ENCODE assay signal across 15 mouse cellular contexts in the genomic region with DNA sequence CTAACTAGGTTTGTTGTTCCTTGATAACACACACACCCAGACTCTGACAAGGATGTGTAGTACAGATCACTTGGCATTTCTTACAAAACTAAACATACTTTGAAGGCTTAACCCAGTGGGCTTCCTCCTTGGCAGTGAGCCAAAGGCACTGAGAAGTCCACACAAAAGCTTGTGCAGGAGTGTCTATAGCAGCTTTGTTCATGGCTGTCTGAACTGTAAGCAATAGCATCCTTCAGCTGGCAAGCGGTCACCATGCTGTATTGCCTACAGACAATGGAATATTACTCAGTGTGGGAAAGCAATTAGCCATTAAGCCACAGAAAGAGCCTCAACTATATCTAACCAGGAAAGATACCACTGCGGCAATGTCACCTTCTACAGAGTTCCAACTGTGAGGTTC. TPM values are rescaled to one million over a fixed set of nuclear protein-coding genes. Genes with fewer than 3 reads are reported as not detected.
DNase-seq lines count a peak whose midpoint lies in the region; ATAC-seq and TF ChIP-seq lines count a peak whose summit lies in the region.
"Had no signal": no experiment of that assay in that cellular context is flagged by ENCODE, and none has a peak within 500 bp of the region (broad histone marks: within the 10 kb centered on the region; RNA-seq: fewer than 3 reads in every experiment).

No protein-coding gene starts in this region.

- no peak overlapping the region for H3K4me3 ChIP-seq in heart, adult 2 months
- no peak overlapping the region for H3K4me3 ChIP-seq in neural tube, embryonic 13.5 days
- no peak overlapping the region for H3K4me3 ChIP-seq in neural tube, embryonic 15.5 days (replicated peaks)
- no peak overlapping the region for H3K4me3 ChIP-seq in lung, embryonic 15.5 days
- H3K4me3 ChIP-seq: heart, embryonic 10.5 days; liver, embryonic 13.5 days; megakaryocyte, embryonic 14.5 days had no signal

- no peaks in the 10 kb centered on the region for H3K27me3 ChIP-seq in heart, adult 2 months (ENCODE audit: control insufficient read depth, insufficient read depth, low read length)
- H3K27me3 ChIP-seq in neural tube, embryonic 13.5 days, result no peaks in the 10 kb centered on the region
- H3K27me3 ChIP-seq in neural tube, embryonic 15.5 days (replicated peaks), result no peaks in the 10 kb centered on the region
- H3K27me3 ChIP-seq in lung, embryonic 15.5 days, result no peaks in the 10 kb centered on the region
- H3K27me3 ChIP-seq: liver, embryonic 13.5 days had no signal

- 58% methylated on average over 2 of the region's 2 CpGs for WGBS in heart, adult 2 months
- WGBS in neural tube, embryonic 13.5 days, result 35% methylated on average over 2 of the region's 2 CpGs
- WGBS in neural tube, embryonic 15.5 days, result 38% methylated on average over 2 of the region's 2 CpGs
- WGBS in lung, embryonic 15.5 days, result 73% methylated on average over 2 of the region's 2 CpGs

- H3K4me2 ChIP-seq in neural tube, embryonic 13.5 days, result no peak overlapping the region
- H3K4me2 ChIP-seq in neural tube, embryonic 15.5 days, result no peak overlapping the region
- no peak overlapping the region for H3K4me2 ChIP-seq in lung, embryonic 15.5 days
- H3K4me2 ChIP-seq: liver, embryonic 13.5 days had no signal

- TF ChIP-seq EP300 in heart, adult 2 months (IDR thresholded peaks at IDR 0.05; ENCODE audit: insufficient read depth, low read depth, low read length), result no peak

- H3K36me3 ChIP-seq in heart, adult 2 months (ENCODE audit: control insufficient read depth, insufficient read depth, low read length), result no peaks in the 10 kb centered on the region
- H3K36me3 ChIP-seq in neural tube, embryonic 13.5 days, result no peaks in the 10 kb centered on the region
- H3K36me3 ChIP-seq in neural tube, embryonic 15.5 days, result no peaks in the 10 kb centered on the region
- no peaks in the 10 kb centered on the region for H3K36me3 ChIP-seq in lung, embryonic 15.5 days
- H3K36me3 ChIP-seq: heart, embryonic 10.5 days; liver, embryonic 13.5 days had no signal

- H3K79me2 ChIP-seq in heart, adult 2 months (replicated peaks; ENCODE audit: control insufficient read depth, insufficient read depth, low read length), result no peaks in the 10 kb centered on the region

- H3K4me1 ChIP-seq in heart, adult 2 months (ENCODE audit: control insufficient read depth, insufficient read depth, low read length), result peaks cover 11% of the 10 kb centered on the region
- H3K4me1 ChIP-seq in neural tube, embryonic 13.5 days (replicated peaks), result 0 out of 2 replicates have a peak, but pooled peaks cover 4% of the 10 kb centered on the region
- peaks cover 3% of the 10 kb centered on the region; the same call in 1 of the 2 replicates for H3K4me1 ChIP-seq in neural tube, embryonic 15.5 days
- 0 out of 2 replicates have a peak, but pooled peaks cover 6% of the 10 kb centered on the region for H3K4me1 ChIP-seq in lung, embryonic 15.5 days
- H3K4me1 ChIP-seq: liver, embryonic 13.5 days had no signal

- TF ChIP-seq CTCF in heart, adult 2 months (IDR thresholded peaks at IDR 0.05), result no peak

- H3K9ac ChIP-seq in heart, adult 2 months (ENCODE audit: low read depth, low read length), result no peak overlapping the region
- H3K9ac ChIP-seq in neural tube, embryonic 13.5 days, result no peak overlapping the region
- H3K9ac ChIP-seq in neural tube, embryonic 15.5 days (replicated peaks), result no peak overlapping the region
- H3K9ac ChIP-seq in lung, embryonic 15.5 days, result no peak overlapping the region
- H3K9ac ChIP-seq: liver, embryonic 13.5 days had no signal

- no peak for TF ChIP-seq POLR2A in heart, adult 2 months (IDR thresholded peaks at IDR 0.05; ENCODE audit: insufficient read depth, low read depth, low read length)

- peak overlapping the region; percentile 36 for H3K27ac ChIP-seq in heart, adult 2 months
- H3K27ac ChIP-seq in neural tube, embryonic 13.5 days (replicated peaks), result peak overlapping the region; percentile 52
- H3K27ac ChIP-seq in neural tube, embryonic 15.5 days (replicated peaks), result no peak overlapping the region
- no peak overlapping the region for H3K27ac ChIP-seq in lung, embryonic 15.5 days
- H3K27ac ChIP-seq: heart, embryonic 10.5 days; liver, embryonic 13.5 days had no signal

- no peak for DNase-seq in heart, adult 2 months
- DNase-seq in heart, postnatal 10 days, result no peak
- no peak for DNase-seq in cerebellum, postnatal 25 days
- DNase-seq: cerebellum, adult 2 months; heart, postnatal 4 days; kidney, adult 18-20 months; liver, embryonic 13.5 days; right cerebral cortex, postnatal 14 days had no signal

- peak; percentile 50 for ATAC-seq in neural tube, embryonic 13.5 days (ENCODE audit: low read depth)
- no peak for ATAC-seq in neural tube, embryonic 15.5 days (ENCODE audit: low FRiP score)
- ATAC-seq in lung, embryonic 15.5 days (ENCODE audit: borderline replicate concordance, extremely low read depth, low FRiP score, low TSS enrichment), result peak; percentile 49; the same call in 1 of the 2 replicates
- ATAC-seq in activated CD4-positive, CD25-positive, alpha-beta regulatory T cell, adult 4 months, result no peak

- intact Hi-C loops in heart, adult 2 months (cut with DNase I), result no loop called here
- intact Hi-C loops in heart, postnatal 10 days (cut with DNase I), result no loop called here

- no peaks in the 10 kb centered on the region for H3K9me3 ChIP-seq in neural tube, embryonic 13.5 days
- H3K9me3 ChIP-seq in neural tube, embryonic 15.5 days (replicated peaks), result no peaks in the 10 kb centered on the region
- H3K9me3 ChIP-seq in lung, embryonic 15.5 days, result no peaks in the 10 kb centered on the region
- H3K9me3 ChIP-seq: heart, embryonic 10.5 days; liver, embryonic 13.5 days; megakaryocyte, embryonic 14.5 days had no signal

RNA-seq across cellular contexts. Expression of a gene that starts 23.3 kb away (rescaled TPM):
- total RNA-seq in heart, adult 2 months (2021), result 10 to 100 TPM; 55.6 to 64.8 TPM
- 33.2 and 47.8 TPM in 2 replicates for polyA plus RNA-seq in heart, adult 2 months (2012; rRNA removed)
- 10 to 100 TPM; 40.4 to 61.8 TPM for total RNA-seq in heart, postnatal 10 days (2021)
- polyA plus RNA-seq in neural tube, embryonic 13.5 days (2015; fragmentation: Nextera tagmentation; extraction: Ambion mirVana), result 7.1 and 7.7 TPM in 2 replicates
- polyA plus RNA-seq in neural tube, embryonic 15.5 days (2015; fragmentation: Nextera tagmentation; extraction: Ambion mirVana), result 12.0 and 14.6 TPM in 2 replicates
- 3.0 and 4.2 TPM in 2 replicates for polyA plus RNA-seq in lung, embryonic 15.5 days (2015; fragmentation: Nextera tagmentation; extraction: Ambion mirVana)
- 1 to 10 TPM in 1 of 2 experiments, under 1 TPM in 1; 0.54 to 1.1 TPM for polyA plus RNA-seq in activated CD4-positive, CD25-positive, alpha-beta regulatory T cell, adult 4 months (2017; shearing (Covaris generic))
- total RNA-seq: MEL had no signal

RNA-seq across cellular contexts. Expression of a gene that starts 42.5 kb away (rescaled TPM):
- total RNA-seq in heart, adult 2 months (2021), result 100 to 1,000 TPM; 102 to 120 TPM
- 23.3 and 27.3 TPM in 2 replicates for polyA plus RNA-seq in heart, adult 2 months (2012; rRNA removed)
- total RNA-seq in heart, postnatal 10 days (2021), result 100 to 1,000 TPM; 109 to 129 TPM
- polyA plus RNA-seq in neural tube, embryonic 13.5 days (2015; fragmentation: Nextera tagmentation; extraction: Ambion mirVana), result 27.5 and 32.6 TPM in 2 replicates
- 23.0 TPM in 2 replicates for polyA plus RNA-seq in neural tube, embryonic 15.5 days (2015; fragmentation: Nextera tagmentation; extraction: Ambion mirVana)
- 31.1 and 48.4 TPM in 2 replicates for polyA plus RNA-seq in lung, embryonic 15.5 days (2015; fragmentation: Nextera tagmentation; extraction: Ambion mirVana)
- polyA plus RNA-seq in activated CD4-positive, CD25-positive, alpha-beta regulatory T cell, adult 4 months (2017; shearing (Covaris generic)), result 10 to 100 TPM; 17.2 to 18.6 TPM

Comparison
In these comparisons a context has a peak if more than half of its experiments do, and no peak if none do; other contexts are left out.
1. H3K27ac ChIP-seq: peak in heart, adult 2 months (single experiment) and neural tube, embryonic 13.5 days (single experiment); none in neural tube, embryonic 15.5 days (single experiment) and lung, embryonic 15.5 days (single experiment).
2. ATAC-seq: peak in neural tube, embryonic 13.5 days (single experiment) and lung, embryonic 15.5 days (single experiment); none in neural tube, embryonic 15.5 days (single experiment) and activated CD4-positive, CD25-positive, alpha-beta regulatory T cell, adult 4 months (single experiment).